Mouse (Mus musculus) megakaryocyte, embryonic 14.5 days (primary cell): ENCODE results near the gene Magi3.

ENCODE experiments used
- FLI1 ChIP-seq: IDR thresholded peaks from 2 replicates; pipeline ENCODE4 v1.6.1; 2012; ENCODE audit warnings: low read length, inconsistent platforms, mixed read lengths
- GATA1 ChIP-seq: IDR thresholded peaks from 3 replicates; pipeline ENCODE4 v1.6.1; 2012; ENCODE audit warnings: mixed read lengths, low read length, inconsistent platforms, borderline replicate concordance

GRCm38 (mm10) chr3:104161347-104161746, 58.8 kb downstream of the Magi3 start:
- TF ChIP-seq GATA1: no peak
- no peak for TF ChIP-seq FLI1
